Mouse (Mus musculus) forebrain, embryonic 16.5 days (tissue): ENCODE measurements around the gene Cpa4. TPM values are rescaled to one million over a fixed set of nuclear protein-coding genes. Genes with fewer than 3 reads are reported as not detected.
A peak's percentile ranks its signal among the peaks of the same experiment; 100 is the strongest.

Experiments
- ATAC-seq: fragments of 200-750 bp; cut with Nextera tagmentation; 2 replicates; pipeline ENCODE4 v1.8.0; 2017; ENCODE audit warnings: mild to moderate bottlenecking, moderate library complexity
- H3K27ac ChIP-seq: fragments of 300-500 bp; sonication (generic); 2 replicates; pipeline ENCODE4 v1.5.1; 2014; ENCODE audit warnings: low read length, control low read depth
- H3K27me3 ChIP-seq: fragments of 300-500 bp; sonication (generic); replicated peaks from 2 replicates; pipeline ENCODE4 v1.6.1; 2014; ENCODE audit warnings: low read length; ENCODE audit not compliant: control insufficient read depth, insufficient read depth
- H3K36me3 ChIP-seq: fragments of 300-500 bp; sonication (generic); 2 replicates; pipeline ENCODE4 v1.6.1; 2014; ENCODE audit not compliant: control insufficient read depth, insufficient read depth
- H3K4me1 ChIP-seq: fragments of 300-500 bp; sonication (generic); replicated peaks from 2 replicates; pipeline ENCODE4 v1.6.1; 2014; ENCODE audit warnings: low read length; ENCODE audit not compliant: control insufficient read depth, insufficient read depth
- H3K4me2 ChIP-seq: fragments of 300-500 bp; sonication (generic); 2 replicates; pipeline ENCODE4 v1.6.1; 2014; ENCODE audit warnings: mild to moderate bottlenecking, low read length, control low read depth
- H3K4me3 ChIP-seq: fragments of 300-500 bp; sonication (generic); replicated peaks from 2 replicates; pipeline ENCODE4 v1.5.1; 2014; ENCODE audit warnings: mild to moderate bottlenecking, low read length, control low read depth
- H3K9ac ChIP-seq: fragments of 300-500 bp; sonication (generic); replicated peaks from 2 replicates; pipeline ENCODE4 v1.6.1; 2014; ENCODE audit warnings: low read depth, low read length, control low read depth
- H3K9me3 ChIP-seq: fragments of 300-500 bp; sonication (generic); 2 replicates; pipeline ENCODE4 v1.6.1; 2016; ENCODE audit warnings: low read length; ENCODE audit not compliant: control insufficient read depth
- WGBS: fragments of 180-500 bp; shearing (Covaris S2); extraction: QIAGEN DNeasy Blood & Tissue Kit; methylation state at CpG from one replicate; pipeline ENCODE4 v1.1.7; 2014; 5-methylcytosine and 5-hydroxymethylcytosine counted together
- polyA plus RNA-seq: library from polyadenylated mRNA; unstranded; fragments of >200 nt; fragmentation: Nextera tagmentation; extraction: Ambion mirVana; gene quantifications from 2 replicates; pipeline ENCODE4 v1.2.1, GENCODE M21; 2015

The Cpa4 gene
- polyA plus RNA-seq, 1 experiment from 2014 or later: 1.6 TPM

DNA sequence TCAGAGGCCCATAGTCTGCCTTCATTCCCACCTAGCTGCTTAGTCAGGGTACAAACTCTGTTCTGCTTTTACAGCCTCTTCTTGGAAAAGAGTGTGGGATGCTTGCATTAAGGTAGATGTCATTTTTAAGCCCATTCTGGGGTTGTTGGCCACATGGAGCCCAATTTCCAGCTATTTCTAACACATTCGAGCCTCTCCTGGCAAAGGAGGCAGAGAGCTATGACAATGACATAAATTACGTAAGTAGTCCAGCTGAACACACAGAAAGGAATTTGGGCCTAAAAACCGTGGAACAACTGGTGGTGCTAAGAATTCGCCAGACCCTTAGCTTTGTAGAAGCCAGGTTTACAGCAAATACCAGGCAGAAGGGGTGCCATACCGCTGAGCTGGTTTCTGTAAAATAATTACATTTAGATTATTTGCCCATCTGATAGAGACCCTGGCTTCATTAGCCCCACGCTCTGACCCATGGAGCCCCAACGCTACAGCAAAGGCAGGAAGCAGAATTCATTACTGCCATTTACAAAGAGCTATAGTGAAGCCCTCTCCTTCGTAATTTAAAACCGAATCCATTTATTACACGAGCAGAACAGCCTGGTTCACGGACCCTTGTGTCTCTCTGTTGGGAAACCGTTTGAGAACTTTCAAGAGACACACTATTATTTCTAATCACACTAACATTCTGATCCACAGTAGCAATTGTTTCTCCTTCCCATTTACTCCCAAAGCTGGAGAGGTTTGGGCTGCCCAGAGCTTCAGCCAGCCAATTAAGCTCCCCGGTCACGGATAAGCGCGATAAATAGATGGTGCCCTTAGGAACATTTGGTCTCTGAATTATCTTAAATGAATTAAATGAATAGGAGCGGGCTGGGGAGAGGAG, 12.0 kb downstream of the Cpa4 start:
- H3K9ac ChIP-seq: no peak overlapping the region
- no peaks in the 10 kb centered on the region for H3K9me3 ChIP-seq
- H3K4me1 ChIP-seq: peaks cover 11% of the 10 kb centered on the region
- H3K4me2 ChIP-seq: 0 out of 2 replicates have a peak overlapping the region, but pooled peaks have one; percentile 4
- ATAC-seq: peak; percentile 76
- no peaks in the 10 kb centered on the region for H3K27me3 ChIP-seq
- peak overlapping the region; percentile 49 for H3K27ac ChIP-seq
- H3K4me3 ChIP-seq: no peak overlapping the region
- 13% methylated on average over 17 of the region's 17 CpGs for WGBS
- H3K36me3 ChIP-seq: no peaks in the 10 kb centered on the region

DNA sequence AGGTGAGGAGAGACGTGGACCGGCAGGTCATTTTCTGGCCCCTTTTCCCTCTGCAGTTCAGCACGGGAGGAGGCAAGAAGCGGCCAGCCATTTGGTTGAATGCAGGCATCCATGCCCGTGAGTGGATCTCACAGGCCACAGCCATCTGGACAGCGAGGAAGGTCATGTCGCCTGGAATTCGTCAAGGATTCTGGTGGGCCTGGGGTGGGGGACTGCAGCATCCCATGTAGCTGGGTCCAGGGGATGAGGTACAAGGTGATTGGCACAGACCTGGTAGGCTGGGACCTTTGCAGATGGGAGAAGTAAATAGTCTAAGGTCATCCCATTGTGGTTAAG, 12.6 kb downstream of the Cpa4 start:
- no peak overlapping the region for H3K9ac ChIP-seq
- H3K4me1 ChIP-seq: peaks cover 11% of the 10 kb centered on the region
- WGBS: 20% methylated on average over 8 of the region's 8 CpGs
- H3K27me3 ChIP-seq: no peaks in the 10 kb centered on the region
- no peak overlapping the region for H3K4me3 ChIP-seq
- peak; percentile 59; the same call in 1 of the 2 replicates for ATAC-seq
- 0 out of 2 replicates have a peak overlapping the region, but pooled peaks have one; percentile 4 for H3K4me2 ChIP-seq
- no peaks in the 10 kb centered on the region for H3K36me3 ChIP-seq
- H3K27ac ChIP-seq: peak overlapping the region; percentile 49
- no peaks in the 10 kb centered on the region for H3K9me3 ChIP-seq

DNA sequence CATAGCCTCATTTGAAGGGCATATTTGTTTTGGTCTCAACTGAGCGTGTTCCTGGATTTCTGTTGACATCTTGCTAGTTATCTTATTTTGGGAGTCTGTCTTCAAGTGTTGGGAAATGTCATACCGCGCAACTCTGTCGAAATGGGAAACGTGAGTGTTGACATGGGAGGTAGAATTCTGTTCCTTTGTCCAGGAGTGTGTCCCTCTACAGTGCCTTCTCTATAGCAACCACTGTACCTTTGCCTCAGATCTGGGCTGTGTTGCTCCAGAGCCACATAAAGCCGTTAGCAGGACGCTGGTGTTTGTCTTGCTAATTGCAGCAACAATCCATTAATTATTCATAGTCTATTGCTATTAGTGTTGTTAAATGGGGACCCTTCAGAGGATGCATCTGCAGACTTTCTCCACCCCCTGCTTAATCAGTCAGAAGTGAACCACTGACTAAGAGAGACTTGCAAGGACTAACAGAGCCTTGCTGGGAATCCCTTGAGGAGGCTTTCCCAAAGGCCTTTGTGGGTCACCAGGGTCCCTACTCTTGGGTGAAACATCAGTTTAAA, 18.8 kb downstream of the Cpa4 start:
- 0 out of 2 replicates have a peak, but pooled peaks cover 3% of the 10 kb centered on the region for H3K4me1 ChIP-seq
- no peaks in the 10 kb centered on the region for H3K27me3 ChIP-seq
- H3K27ac ChIP-seq: no peak overlapping the region
- no peak overlapping the region for H3K9ac ChIP-seq
- WGBS: 57% methylated on average over 7 of the region's 7 CpGs
- ATAC-seq: peak; percentile 47; the same call in 1 of the 2 replicates
- H3K36me3 ChIP-seq: no peaks in the 10 kb centered on the region
- H3K4me2 ChIP-seq: no peak overlapping the region
- no peaks in the 10 kb centered on the region for H3K9me3 ChIP-seq
- no peak overlapping the region for H3K4me3 ChIP-seq

DNA sequence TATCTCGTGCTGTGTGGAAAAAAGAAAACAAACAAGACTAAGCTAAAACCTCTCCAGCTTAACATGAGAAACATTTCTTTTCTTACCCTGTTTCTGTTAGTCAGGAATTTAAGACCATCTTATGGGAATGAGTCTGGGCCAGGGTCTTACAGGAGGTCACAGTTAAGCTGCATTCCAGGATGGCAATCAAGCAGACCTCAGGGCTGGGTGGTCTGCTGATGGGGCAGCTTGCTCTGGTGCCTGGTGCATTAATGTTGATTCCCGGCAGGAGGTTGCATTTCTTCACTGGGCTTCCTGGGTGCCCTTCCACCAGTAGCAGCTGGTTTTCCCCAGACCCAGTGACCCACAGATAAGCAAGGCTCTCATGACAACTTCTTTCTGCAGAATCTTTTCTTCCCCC, 21.6 kb downstream of the Cpa4 start:
- WGBS: 68% methylated on average over 2 of the region's 2 CpGs
- H3K9me3 ChIP-seq: no peaks in the 10 kb centered on the region
- no peak overlapping the region for H3K4me2 ChIP-seq
- H3K27ac ChIP-seq: no peak overlapping the region
- H3K9ac ChIP-seq: no peak overlapping the region
- no peak overlapping the region for H3K4me3 ChIP-seq
- 0 out of 2 replicates have a peak, but pooled peaks cover 3% of the 10 kb centered on the region for H3K4me1 ChIP-seq
- H3K36me3 ChIP-seq: no peaks in the 10 kb centered on the region
- no peaks in the 10 kb centered on the region for H3K27me3 ChIP-seq
- ATAC-seq: no peak

DNA sequence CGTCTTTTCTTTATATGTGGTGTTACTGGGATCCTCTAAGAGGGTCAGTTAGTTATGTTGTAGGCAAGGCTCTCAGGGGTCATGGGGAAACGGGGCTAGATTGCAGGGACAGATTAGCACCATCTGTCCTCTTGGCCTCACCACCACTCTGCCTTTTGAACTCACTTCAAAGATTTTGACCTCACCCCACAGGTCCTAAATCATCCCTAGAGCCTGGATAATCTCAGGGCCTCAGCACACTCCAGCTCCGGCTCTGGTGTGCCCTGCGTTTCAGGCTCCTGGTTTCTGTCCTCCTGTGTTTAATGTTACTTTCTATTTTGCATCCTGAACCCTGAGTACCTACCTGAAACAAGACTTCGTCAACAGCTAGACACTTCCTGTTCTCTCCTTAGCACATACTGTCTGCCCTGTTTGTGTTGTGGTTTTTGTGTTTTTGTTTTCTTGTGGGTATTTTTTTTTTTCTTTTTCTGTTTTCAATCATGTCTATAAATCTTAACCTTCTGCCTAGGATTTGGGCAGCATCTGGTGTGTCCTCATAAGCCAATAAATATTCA, 23.8 kb downstream of the Cpa4 start:
- 94% methylated on average over 5 of the region's 5 CpGs for WGBS
- H3K9me3 ChIP-seq: no peaks in the 10 kb centered on the region
- no peak overlapping the region for H3K4me2 ChIP-seq
- ATAC-seq: no peak
- H3K36me3 ChIP-seq: no peaks in the 10 kb centered on the region
- peaks cover under 1% of the 10 kb centered on the region; the same call in 1 of the 2 replicates for H3K4me1 ChIP-seq
- no peaks in the 10 kb centered on the region for H3K27me3 ChIP-seq
- no peak overlapping the region for H3K27ac ChIP-seq
- no peak overlapping the region for H3K4me3 ChIP-seq
- H3K9ac ChIP-seq: no peak overlapping the region

DNA sequence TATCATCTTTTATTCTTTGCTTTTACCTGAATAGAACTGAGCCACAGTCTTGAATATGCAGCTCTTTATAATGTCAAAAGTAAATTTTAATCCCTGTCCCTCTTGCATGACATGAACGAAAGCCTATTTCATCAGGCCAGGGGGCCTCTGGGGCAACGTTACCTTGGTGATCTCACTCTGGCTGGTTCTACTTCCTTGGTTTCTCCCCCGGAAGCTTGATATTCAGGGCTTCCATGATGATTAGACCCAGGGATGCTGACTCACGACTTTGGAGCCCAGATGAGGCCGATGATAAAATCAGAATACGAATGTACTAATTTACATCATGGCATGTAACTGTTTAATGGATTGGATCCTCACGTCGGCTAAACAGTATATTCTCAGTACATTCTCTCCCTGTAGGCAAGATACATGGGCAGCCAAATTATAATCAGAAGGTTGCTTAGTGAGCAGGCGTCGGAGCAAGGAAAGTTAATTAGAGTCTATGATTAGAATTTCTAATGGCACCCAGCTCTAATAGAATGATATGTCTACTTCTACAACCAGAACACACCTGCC, 24.3 kb downstream of the Cpa4 start:
- H3K36me3 ChIP-seq: no peaks in the 10 kb centered on the region
- H3K4me2 ChIP-seq: no peak overlapping the region
- 61% methylated on average over 10 of the region's 10 CpGs for WGBS
- H3K4me3 ChIP-seq: no peak overlapping the region
- H3K27ac ChIP-seq: no peak overlapping the region
- no peaks in the 10 kb centered on the region; the same call in 1 of the 2 replicates for H3K4me1 ChIP-seq
- no peaks in the 10 kb centered on the region for H3K27me3 ChIP-seq
- ATAC-seq: no peak
- no peaks in the 10 kb centered on the region for H3K9me3 ChIP-seq
- H3K9ac ChIP-seq: no peak overlapping the region

DNA sequence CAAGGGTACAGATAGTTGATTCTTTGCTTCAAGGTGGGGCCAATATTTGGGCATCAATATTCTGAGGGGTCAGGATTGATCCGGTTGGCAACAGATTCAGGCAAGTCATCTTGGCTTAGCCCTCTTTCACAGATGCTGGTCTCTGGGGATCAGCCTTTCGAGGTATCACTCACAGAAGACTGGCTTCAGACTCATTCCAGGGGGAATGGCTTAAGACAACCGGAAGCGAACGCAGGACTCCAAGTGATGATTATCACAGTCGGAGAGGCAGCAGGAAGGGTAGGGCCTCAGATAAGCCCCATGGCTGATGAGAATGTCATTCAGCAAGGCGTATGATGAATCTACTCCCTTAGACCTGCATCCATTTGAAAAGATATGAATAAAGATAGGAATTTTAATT, 26.2 kb downstream of the Cpa4 start:
- no peaks in the 10 kb centered on the region; the same call in 1 of the 2 replicates for H3K4me1 ChIP-seq
- H3K36me3 ChIP-seq: no peaks in the 10 kb centered on the region
- H3K27me3 ChIP-seq: no peaks in the 10 kb centered on the region
- H3K4me2 ChIP-seq: no peak overlapping the region
- H3K27ac ChIP-seq: no peak overlapping the region
- H3K4me3 ChIP-seq: no peak overlapping the region
- H3K9ac ChIP-seq: no peak overlapping the region
- ATAC-seq: no peak
- H3K9me3 ChIP-seq: no peaks in the 10 kb centered on the region
- 91% methylated on average over 7 of the region's 7 CpGs for WGBS

DNA sequence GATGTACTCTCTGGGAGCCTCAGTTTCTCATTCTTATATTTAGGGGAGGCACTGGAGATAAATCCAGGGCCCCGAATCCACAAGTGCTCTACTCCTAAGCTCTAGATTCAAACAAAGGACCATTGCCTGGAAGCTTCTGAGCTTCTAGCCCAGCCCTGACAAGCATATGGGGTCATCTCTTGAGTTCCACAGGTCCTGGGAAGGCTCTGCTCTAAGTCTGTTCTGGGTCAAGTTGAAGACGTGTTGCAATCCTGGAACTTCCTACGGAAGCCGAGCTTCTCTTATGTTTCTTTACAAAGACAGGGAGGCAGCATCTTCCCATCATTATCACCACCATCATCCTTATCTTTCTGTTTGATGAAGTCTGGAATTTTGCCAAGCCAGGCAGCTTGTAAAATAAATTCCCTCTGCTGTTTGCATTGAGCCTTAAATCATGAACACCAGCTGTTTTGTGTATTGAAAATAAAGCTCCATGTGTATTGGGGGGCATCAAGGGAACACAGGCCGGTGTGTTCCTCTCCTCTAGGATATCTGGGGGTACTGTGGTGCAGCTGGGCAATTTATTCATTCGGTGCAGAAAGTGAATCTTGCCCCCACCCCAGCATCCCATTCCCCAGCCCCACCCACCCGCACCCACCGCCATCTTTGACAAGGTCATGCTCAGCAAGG, 28.2 kb downstream of the Cpa4 start:
- Histone ChIP-seq H3K9ac (no peak overlapping the region), H3K27ac (no peak overlapping the region), H3K4me3 (no peak overlapping the region), H3K27me3 (no peaks in the 10 kb centered on the region), H3K4me1 (no peaks in the 10 kb centered on the region; the same call in 1 of the 2 replicates), H3K4me2 (no peak overlapping the region), H3K9me3 (no peaks in the 10 kb centered on the region), H3K36me3 (no peaks in the 10 kb centered on the region)
- no peak for ATAC-seq
- WGBS: 77% methylated on average over 8 of the region's 8 CpGs

DNA sequence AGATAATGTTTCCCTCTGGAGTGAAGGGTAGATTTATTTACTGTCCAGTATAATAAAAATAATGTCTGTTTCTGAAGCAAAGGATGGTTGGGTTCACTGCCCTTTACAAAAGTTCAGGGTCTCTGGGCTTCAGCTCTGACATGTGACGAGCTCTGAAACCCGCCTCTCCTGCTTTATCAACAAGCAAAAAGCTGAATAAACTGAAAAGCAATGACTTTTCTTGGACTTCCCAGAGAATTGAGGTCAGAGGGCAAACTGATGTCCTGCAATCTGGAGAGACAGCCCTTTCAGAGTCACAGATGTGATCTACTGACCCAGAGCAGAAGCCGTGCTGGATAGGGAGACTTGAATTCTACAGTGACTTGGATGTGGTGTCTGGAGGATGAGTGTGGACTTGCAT, 31.9 kb downstream of the Cpa4 start:
- no peak for ATAC-seq
- H3K9ac ChIP-seq: no peak overlapping the region
- WGBS: 78% methylated on average over 3 of the region's 3 CpGs
- no peaks in the 10 kb centered on the region for H3K36me3 ChIP-seq
- no peaks in the 10 kb centered on the region for H3K27me3 ChIP-seq
- no peaks in the 10 kb centered on the region for H3K9me3 ChIP-seq
- H3K4me2 ChIP-seq: no peak overlapping the region
- no peak overlapping the region for H3K4me3 ChIP-seq
- H3K4me1 ChIP-seq: no peaks in the 10 kb centered on the region; the same call in 1 of the 2 replicates
- no peak overlapping the region for H3K27ac ChIP-seq
